Mouse (Mus musculus) megakaryocyte progenitor cell, adult 5-6 weeks (primary cell): Measurements from ENCODE around the gene Itga8. TPM values are rescaled to one million over a fixed set of nuclear protein-coding genes. Genes with fewer than 3 reads are reported as not detected.
A peak's percentile ranks its signal among the peaks of the same experiment; 100 is the strongest.

Experiments
- ATAC-seq: replicated peaks from 2 replicates; pipeline ENCODE4 v1.8.0; 2016; ENCODE audit warnings: mild to moderate bottlenecking, moderate TSS enrichment, inconsistent platforms; ENCODE audit not compliant: poor library complexity
- total RNA-seq, 2 experiments: library from RNA; stranded (forward) in 1 of 2; stranded (reverse) in 1 of 2; fragments of 157-497, 149-512 nt in 1 of 2; fragments of 200-1000 nt in 1 of 2; gene quantifications; 2 replicates each; pipeline versions ENCODE4 v1.2.3 to v1.2.4; 2015 to 2017

Itga8 gene
- total RNA-seq, 2 experiments from 2014 or later, result 0.17 to 1.2 TPM

DNA sequence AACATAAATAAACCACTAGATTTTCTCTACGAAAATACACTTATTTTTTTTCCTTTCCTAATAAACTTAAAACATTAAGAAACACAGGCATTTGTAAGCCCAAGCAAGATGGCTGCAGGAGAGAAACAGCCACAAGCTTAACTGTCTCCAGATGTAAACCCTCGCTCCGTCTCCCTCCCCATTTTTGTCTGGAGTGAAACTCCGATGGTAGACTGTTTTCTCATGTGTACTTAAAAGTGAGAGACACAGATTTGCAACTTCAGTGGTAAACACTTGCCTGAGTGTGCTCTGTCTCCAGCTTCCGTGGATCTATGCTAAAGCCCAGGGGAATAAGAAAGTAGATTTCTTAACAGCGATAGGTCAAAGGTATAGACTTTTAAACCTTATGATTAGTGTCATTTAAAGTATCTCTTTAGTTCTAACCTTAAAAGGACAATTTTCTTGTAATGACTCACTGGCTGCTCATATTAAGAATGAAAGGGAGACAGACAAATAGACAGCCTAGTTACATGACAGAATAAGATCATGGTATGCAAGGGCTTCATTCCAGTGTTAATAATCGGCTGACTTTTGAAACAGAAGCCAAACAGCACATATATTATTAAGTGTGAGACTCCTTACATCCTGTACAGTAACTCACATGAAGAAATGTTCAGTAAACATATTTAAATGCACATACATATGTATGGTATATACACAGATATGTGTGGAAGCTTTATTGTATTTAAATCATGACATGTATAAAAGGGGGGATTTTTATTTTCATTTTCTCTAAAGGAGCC lies 209.3 kb downstream of the Itga8 start:
- no peak for ATAC-seq

DNA sequence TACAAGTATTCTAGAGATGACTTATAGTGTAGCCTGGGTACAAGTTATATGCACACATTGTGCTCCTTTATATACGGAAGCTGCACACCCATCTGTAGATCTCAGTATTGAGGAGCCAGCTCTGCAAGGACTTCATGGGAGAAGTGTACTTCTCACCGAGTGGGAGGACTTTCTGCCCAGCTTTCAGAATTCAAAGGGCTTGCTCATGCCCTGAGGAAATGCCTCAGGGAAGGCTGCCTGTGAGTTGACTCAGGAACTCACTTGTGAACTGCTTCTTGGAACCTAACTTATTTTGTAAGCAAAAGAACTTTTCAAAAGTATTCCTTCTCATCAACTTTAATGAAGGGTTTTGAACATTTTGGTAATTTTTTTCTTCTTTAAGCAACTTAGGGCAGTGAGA lies 210.7 kb downstream of the Itga8 start:
- no peak for ATAC-seq

DNA sequence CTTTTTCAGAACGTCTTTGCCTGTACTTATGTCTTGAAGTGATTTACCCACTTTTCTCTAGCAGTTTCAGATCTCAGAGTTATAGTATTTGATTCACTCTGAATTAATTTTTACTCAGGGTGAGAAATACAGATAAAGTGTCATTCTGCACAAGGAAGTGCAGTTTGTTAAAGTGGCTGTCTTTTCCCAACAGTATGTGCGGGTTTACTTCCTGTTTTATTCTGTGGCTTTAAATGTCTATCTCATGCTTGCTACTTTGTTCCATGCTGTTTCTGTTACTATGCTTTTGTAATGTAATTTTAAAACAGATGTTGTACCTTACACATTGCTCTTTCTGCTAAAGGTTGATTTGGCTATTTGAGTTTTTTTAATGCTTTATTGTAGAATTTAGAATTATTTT lies 216.2 kb downstream of the Itga8 start:
- ATAC-seq, result peak; percentile 50; the same call in 1 of the 2 replicates

GRCm38 (mm10) chr2:12084341-12084740 lies 217.4 kb downstream of the Itga8 start:
- peak; percentile 90 for ATAC-seq

GRCm38 (mm10) chr2:12077266-12077891 lies 224.3 kb downstream of the Itga8 start:
- no peak for ATAC-seq

DNA sequence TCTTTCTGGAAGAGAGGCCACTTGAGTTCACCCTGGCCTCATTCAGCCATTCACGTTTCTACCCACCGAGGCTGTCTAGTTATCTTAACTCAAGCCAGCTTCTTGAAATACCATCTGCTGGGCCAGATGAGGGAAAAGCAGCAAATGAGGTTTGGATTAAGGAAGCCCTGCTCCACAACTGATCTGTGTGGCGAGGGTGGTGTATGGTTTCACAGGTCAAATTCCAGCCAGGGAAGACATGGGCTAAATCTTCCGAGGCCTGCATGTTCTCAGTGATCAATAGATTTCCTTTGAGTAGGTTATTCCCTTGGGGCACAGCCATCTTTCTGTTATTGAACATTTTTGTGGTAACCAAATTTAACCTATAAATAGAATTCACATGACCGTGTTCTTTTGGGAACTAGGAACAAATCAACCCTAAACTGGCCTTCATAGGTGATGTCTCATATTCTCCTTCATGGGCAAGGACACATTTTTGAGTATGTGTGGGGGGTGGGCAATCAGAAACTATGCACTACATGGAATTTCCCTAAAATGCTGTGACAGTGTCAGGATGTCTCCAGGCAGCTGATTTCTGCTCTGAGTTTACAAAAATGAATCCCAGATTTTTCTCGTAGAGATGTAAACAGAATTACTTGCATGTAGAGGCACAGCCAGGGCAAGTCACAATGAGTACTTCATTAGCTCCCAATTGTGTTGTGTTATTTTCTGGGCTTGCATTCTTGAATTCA lies 235.9 kb downstream of the Itga8 start:
- ATAC-seq, result no peak

GRCm38 (mm10) chr2:12060034-12060723 lies 241.5 kb downstream of the Itga8 start:
- ATAC-seq, result no peak

Other genes with a start within 250 kb of the Itga8 start
- gene Mindy3, start 117.5 kb upstream of the Itga8 start, total RNA-seq (2015), result 46.5 and 50.4 TPM in 2 replicates
- gene Mindy3, start 117.5 kb upstream of the Itga8 start, total RNA-seq (2017), result 29.4 and 36.7 TPM in 2 replicates